Mouse (Mus musculus) erythroblast, embryonic 14.5 days (primary cell): ENCODE measurements at regions not wholly inside any gene's neighbourhood (a gene's known extent, or its start where the extent isn't known, plus 50 kb on each side); places are given as distances from the start of the nearest gene placed in this dataset.

Source experiments
- GATA1 ChIP-seq: IDR thresholded peaks from 2 replicates; pipeline ENCODE4 v1.6.1; 2012; ENCODE audit warnings: low read length, inconsistent platforms, mixed read lengths
- TAL1 ChIP-seq: IDR thresholded peaks from 3 replicates; pipeline ENCODE4 v1.6.1; 2012; ENCODE audit warnings: low read length, inconsistent platforms, mixed read lengths

GRCm38 (mm10) chr10:98720256-98721005 lies 193.8 kb upstream of the Atp2b1 start:
- TF ChIP-seq GATA1 = no peak
- no peak for TF ChIP-seq TAL1
